Mouse (Mus musculus): ENCODE results near the gene March2.
"Not testable (repeated sequence)": the region's sequence is repeated elsewhere in the genome, so short reads cannot be mapped to it uniquely, and the experiment has no call there.

The March2 gene

DNA sequence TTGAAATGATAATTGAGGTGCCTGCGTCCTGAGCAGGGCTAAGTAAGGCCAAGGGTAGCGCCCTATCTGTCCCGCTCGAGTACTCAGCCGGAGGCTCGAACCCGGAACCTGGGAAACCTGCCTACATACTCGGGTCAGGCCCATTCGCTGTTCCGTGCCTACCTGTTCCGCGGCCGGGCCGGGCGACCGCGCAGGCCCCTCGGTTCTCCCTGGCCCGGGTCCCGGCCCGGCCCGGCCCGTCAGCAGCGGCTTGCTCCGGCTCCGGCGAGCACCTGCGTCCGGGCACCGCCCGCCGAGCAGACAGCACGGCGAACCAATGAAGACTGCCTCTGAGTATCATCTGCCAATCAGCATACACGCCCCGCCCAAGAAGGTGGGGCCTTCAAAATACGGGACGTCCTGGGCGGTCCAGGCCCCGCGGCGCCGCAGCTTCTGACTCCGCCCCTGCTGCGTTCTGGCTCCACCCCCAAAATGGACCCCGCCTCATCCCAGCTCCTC, at the start of gene March2:
Gene March2, minus strand, starts transcription at position 287 of the 498 bp plus-strand sequence.
- DNase-seq (ENCODE audit: low spot score in 2 of 2): peak; percentile 99

DNA sequence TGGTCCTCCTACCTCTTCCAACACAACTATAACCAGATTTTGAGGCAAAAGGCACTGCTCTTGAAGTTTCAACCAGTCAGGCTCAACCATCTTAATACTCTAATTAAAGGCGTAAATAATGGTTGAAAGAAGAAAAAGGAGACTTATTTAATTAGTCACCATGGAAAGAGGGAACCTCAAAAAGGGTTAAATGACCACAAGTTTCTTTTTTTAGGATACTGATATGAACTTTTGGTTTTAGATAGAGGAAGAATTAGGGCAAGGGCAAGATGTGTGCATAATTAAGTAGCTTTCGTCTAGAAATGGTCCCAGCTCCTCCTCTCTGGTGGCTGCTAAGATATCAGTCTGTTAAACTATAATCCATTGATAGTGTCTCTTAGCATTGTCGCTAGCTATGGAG, 47.9 kb upstream of the March2 start:
- DNase-seq (ENCODE audit: low spot score in 2 of 2): no peak

DNA sequence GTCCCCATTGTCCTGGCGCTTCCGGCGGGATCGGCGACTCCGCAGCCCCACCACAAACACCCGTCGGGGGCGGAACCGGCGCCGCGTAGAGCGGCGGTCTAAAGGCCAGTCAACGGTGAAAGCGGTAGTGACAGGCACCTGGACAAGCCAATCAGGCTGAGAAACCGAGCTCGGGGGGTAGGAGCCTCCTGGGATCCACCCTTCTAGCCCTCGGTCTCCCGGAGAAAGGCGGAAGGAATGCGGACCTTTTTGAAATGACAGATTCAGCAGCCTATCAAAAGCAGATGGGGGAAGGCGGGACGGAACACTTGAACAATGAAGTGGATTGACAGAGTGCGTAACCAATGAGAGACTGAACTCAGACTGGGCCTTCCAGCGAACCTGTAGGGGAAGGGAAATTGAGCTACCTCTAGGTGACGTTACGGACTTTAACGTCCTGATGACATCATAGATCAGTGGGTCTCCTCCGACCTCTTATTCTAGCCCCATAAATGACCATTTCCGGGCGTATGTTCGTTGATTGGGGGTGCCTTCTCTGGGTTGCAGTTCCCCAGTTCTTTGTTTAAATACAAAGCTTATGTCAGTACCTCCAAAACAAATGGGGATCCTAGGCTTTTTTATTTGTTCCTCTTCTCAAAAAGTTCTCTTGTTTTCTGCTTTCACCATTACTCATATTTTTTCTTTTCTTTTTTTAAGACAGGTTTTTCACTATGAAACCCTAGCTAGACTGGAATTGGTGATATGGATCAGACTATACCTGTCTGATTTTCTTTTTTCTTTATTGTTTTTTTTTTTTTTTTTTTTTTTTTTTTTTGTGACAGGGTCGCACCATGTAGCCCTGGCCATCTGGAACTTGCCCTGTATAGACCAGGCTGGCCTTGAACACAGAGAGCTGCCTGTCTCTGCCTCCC, 42.0 kb upstream of the March2 start, which contains the start of gene Rab11b:
Gene Rab11b, minus strand, starts transcription at position 276 of the 911 bp plus-strand sequence.
- peak; percentile 99 for DNase-seq (ENCODE audit: low spot score in 2 of 2)

DNA sequence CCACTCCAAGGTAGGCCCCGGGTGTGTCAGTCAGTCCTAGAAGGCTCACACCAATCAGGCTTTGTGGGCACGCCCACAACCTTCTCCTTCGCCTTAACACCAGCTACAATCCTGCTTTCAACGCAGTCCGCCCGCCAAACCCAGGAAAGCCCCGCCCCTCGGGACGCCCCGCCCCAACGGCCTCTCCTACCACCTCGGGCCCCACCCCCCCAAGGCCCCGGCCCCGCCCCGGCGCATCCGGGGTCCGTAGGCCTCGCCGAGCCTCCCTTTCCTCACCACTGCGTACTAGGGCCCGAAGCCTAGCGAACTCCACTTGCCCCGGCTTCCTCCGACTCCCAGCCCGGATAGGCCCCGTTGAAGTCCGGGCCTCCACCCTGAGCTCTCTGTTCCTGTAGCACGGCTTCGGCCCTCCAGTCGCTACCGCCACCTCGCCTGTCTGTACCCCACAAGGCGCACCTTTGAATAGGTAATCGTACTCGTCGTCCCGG, 41.3 kb upstream of the March2 start:
- peak; percentile 99 for DNase-seq (ENCODE audit: low spot score in 2 of 2)

DNA sequence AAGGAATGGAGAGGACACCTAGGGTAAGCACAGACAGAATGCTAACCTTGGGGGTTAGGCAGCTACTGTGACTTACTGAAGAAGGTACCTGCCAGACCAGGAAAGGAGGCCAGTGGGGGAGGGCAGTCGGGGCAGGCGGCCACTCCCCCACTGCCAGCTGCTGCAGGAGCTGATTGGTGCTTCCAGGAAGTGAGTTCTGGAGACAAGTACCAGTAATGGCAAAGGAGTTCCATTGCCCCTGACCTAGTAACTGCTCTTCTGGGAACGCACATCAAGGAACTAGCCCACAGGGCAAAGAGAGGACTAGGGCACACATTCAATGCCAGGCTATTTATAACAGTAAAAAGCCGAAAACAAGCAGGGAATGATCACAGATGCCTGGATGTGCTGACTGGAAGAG, 38.8 kb upstream of the March2 start:
- DNase-seq (ENCODE audit: low spot score in 2 of 2): no peak

DNA sequence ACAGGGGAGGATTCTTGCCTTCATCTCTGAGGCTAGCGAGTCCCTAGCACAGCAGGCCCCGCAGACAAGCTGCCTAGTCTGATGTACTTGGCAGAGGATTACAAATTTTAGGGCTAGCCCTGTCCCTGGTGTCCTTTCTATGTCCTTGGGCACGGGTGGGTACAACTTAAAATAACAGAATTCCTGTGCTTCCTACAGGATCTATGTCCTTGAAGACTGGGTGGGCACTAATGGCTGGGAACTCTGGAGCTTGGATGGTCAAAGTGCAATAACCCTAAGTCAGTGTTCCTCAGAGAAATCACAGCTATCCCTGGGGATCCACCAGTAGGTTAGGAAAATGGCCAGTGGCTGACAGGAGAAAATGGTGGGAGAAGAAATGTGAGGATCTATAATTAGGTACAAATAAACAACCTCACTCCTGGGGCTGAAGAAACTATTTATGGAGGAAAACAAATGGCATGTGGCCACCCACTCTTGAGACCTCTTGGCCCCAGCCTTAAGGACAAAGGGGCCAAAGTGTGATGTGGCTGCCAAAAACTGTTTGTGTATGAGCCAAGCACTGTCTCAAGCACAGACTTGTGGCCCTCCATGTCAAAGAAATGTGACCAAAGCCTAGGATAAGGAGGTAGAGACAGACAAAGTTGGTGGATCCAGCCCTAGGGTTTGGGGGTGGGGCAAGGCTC, 37.8 kb upstream of the March2 start:
- DNase-seq (ENCODE audit: low spot score in 2 of 2): no peak

DNA sequence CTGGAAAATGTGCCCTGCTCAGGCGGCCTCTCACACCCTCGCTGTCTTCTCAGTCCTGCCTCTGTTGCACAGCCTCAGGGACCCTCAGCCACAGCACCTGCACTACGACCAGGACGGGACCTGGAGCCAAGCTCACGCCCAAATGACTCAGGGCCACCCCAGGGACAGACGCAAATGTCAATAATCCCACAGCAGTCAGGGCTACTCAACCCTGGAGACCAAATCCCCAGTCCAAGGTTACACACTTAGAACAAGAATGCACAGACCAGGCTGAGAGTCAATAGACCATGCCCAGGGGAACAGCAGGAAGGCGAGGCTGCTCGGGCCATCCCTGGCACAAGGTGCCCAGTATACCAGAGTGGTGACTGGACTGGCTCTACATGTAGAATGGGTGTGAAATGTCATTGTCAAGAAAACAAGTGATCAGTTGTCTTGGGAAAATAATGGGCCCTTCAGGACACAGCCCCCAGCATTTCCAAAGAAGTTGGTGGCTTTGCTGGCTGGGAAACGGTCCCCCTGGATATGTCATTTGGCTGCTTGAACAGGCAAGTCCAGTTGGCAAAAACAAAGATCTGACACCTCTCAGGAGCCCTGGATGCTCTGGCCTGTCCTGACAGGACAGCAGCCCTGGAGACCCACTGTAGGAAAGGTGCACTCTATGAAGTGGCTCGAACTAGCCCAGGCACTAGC, 37.1 kb upstream of the March2 start:
- DNase-seq (ENCODE audit: low spot score in 2 of 2): no peak

DNA sequence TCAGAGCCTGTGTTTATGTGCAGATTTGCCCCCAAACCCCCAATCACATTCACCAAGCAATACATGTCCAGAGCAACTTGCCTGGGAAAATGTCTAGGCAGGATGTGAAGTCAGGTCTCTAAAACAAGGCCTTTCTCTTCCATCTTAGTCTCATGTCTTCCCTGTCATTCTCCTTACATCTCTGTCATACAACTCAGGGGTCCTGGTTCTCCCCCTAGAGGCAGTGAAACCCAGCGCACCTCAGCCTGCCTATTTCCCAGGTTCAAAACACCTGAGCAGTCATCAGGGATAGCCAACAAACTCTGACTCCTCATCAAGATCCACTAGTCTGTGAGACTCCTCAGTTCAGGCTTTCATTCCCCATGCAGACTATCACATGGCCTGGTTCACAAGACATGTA, 36.2 kb upstream of the March2 start:
- DNase-seq (ENCODE audit: low spot score in 2 of 2): no peak

DNA sequence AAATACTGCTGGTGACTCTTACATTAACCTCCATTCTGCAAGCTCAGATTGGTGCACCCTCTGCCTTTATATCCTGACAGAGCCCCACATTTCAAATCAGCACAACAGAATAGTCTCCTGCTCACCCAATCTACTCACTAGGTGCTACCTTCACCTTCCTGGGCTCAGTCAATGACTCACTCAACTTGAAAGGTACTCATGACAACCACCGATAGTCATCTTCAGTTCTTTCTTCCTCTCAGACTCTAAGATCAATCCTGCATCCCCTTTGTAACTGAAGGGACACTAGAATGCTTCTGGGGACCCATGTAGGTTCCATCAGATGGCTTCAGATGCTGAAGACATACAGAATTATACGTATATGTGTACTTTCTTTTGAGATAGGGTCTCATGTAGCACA, 33.8 kb upstream of the March2 start:
- DNase-seq (ENCODE audit: low spot score in 2 of 2): no peak

DNA sequence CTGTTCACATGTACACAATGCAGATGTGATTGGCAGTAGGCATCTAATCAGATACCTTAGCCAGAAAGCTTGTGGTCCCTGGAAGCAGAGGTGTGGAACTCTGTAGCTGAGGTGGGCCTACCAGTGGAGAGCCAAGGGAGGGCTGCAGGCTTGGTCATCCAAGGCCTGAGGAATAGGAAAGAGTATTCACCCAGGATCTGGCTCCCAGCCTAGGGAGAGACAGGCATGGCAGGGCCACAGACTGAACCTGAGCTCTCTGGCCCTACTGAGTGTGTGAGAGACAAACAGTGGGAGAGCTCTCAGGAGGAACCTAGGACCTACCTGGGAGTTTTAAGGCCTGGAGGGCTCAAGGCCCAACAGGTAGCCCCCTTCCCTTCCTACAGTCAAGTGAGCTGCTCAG, 32.7 kb upstream of the March2 start:
- DNase-seq (ENCODE audit: low spot score in 2 of 2): no peak

DNA sequence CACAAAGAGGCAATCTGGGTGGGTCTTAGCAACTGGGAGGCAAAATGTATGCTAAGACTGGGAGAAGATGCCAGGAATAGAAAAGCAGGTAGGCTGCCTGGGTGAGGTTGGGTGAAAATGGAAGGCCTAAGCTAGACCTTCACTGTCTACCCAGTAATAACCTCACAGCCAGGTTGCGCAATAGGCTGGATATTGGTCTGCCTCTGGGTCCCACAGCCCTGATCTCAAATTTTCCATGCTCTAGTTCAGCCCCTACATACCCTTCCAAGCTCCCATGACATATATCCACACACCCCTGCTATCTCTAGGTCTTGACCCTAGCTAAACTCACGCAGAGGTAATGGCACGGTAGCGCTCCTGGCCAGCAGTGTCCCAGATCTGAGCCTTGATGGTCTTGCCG, 31.0 kb upstream of the March2 start:
- no peak for DNase-seq (ENCODE audit: low spot score in 2 of 2)

DNA sequence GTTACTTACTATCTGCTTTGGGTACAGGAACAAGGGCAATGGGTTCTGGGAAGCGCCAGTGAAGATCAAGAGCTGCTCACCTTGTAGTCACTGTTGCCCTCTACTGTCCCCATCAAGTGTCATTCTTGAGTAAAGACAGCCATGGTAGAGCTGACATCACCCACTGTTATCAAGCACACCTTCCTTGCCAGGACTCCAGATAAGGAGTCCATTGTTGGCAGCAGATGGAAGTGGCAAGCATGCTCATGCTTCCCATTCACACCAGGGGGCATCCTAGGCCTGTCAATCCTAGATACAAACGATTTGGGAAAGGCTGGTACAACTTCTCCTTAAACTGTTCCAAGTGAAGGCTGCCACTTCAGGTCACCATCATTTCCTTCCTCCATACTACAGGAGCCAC, 27.5 kb upstream of the March2 start:
- no peak for DNase-seq (ENCODE audit: low spot score in 2 of 2)

DNA sequence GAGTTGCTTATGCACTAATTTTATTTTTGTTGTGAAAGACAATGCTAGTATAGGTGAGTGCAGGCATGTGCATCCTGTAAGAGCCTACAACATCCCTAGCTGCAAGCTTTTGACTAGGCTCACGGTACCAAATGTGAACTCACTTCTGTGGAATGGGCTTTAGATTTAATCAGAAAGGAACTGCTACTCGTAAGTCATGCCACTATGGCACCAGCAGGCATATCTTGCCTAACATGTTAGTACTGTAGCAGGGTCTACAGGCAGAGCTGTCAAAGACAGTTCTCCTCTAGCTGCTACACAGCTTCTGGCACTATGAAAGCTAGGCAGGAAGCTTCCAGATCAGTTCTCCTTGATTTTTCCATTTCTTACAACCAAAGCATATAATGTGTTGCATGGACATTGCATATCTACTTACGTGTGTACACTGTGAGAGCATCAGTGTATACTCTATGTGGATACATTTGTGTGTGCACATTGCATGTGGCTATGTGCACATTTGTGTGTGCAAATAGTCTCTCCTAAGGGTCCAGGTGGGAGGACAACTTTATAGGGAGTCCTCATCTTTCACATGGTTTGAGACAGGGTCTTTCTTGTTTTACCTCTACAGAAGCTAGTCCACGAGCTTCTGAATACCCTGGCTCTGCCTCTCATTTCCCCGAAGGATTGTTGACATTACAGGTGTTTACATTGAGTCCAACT, 26.4 kb upstream of the March2 start:
- DNase-seq (ENCODE audit: low spot score in 2 of 2): no peak

DNA sequence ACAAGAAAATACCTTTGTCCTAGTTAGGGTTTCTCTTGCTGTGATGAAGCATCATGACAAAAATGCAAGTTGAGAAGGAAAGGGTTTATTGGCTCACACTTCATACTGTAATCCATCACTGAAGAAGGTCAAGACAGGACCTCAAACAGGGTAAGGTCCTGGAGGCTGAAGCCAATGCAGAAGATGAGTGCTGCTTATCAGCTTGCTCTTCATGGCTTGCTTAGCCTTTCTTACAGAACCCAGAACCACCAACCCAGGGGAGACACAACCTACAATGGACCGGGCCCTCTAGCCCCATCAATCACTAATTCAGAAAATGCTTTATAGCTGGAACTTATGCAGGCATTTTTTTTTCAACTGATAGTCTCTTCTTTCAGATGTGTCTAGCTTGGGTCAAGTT, 23.9 kb upstream of the March2 start:
- DNase-seq (ENCODE audit: low spot score in 2 of 2): no peak

DNA sequence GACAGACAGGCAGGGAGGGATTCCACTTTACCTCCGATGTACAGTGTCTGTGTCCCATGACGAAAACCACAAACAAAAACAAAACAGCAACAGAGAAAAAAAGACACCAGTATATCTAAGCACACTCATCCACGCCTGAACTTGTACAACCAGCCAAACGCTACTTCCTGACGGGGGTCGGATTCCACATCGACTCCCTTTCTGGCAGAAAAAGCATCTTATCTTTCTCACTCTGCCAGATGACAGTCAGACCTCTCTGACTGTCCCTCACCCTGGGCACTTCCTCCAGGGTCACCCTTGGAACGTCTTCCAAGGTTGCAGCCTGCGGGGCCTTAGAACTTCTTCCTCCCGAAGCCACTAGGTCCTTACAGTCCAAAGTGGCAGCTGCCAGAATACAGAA, 15.1 kb upstream of the March2 start:
- DNase-seq (ENCODE audit: low spot score in 2 of 2): not testable (repeated sequence)

DNA sequence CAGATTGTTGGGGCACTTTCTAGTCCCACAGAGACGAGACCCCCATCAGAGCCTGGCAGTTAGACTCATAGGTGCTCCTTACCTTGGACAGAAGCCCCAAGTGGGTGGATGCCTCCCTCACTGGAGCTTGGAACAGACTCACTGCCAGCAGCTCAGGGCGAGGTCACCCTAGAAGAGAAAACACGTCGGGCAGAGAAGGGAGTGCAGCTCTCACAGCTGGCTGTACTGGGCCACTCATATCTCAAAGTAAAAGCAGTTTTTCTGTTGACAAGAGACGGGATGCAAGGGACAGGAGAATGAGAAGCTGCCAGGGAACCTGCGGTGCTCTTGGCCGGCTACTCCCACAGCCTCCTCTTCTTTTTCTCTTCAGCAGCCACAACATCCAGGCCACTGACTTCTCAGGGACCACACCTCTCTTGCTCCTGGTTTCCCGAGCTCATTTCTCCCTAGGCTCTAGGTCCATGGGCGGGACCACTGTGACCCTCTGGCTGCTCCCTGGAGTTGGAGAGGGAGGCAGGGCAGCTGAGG, 14.2 kb upstream of the March2 start:
- peak in 1 of 2 experiments; percentile 49 for DNase-seq (ENCODE audit: low spot score in 2 of 2)

DNA sequence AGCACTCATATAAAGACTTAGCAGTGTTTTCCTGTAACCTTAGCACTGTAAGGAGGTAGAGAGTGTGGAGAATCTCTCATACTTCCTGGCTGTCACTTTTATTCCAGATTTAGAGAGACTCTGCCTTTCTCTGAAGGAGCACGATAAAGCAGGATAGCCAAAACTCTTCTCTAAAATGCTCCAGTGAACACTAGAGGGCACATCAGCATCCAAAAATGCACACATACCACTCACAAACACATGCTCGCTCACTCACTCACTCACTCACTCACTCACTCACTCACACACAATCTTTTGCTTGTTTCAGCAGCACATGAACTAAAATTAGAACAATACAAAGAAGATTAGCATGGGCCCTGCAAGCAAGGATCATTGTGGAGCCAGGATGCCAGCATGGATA, 10.7 kb upstream of the March2 start:
- no peak for DNase-seq (ENCODE audit: low spot score in 2 of 2)

DNA sequence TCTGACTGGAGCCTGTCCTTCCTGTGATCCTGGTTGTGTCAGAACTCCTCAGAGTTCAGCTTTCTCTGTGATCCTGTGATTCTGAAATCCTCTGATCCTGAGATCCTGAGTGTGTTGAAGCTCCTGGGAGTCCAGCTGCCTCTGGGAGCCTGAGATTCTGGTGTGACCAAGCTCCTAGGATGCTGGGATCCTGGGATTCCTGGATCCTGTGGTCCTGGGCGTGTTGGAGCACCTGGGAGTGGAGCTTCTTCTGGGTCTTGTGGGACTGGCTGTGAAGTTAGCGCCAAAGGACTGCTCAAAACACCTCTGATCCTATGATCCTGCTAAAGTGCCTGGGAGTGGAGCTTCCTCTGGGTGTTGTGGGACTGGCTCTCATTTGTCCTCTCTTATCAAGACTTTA, 9.9 kb upstream of the March2 start:
- DNase-seq (ENCODE audit: low spot score in 2 of 2): no peak

DNA sequence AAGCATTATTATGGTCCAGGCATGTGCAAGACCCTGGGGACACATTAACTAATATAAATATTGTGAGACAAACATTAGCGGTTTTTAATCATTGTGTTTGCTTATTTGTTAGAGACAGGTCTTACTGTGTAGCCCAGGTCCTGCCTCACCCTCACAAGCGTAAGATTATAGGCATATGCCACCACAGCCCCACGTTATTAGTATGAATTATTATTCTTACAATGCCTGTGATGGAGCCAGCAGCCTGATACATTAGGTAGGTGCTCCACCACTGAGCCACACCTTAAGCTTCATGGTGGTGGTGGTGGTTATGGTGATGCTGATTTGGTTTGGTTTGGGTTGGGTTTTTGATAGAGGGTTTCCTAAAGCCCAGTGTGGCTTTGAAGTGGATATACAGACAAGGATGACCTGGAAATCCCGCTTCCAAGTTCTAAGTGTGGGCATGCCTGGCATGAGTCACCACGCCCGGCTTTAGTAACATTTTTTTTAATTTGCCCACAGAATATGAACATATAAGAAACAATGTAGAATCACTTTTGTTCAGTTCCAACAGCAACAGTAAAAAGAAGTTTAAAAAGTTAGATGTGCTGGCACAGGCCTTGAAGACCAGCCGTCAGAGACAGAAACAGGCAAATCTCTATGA, 1.4 kb upstream of the March2 start:
- DNase-seq (ENCODE audit: low spot score in 2 of 2): no peak

DNA sequence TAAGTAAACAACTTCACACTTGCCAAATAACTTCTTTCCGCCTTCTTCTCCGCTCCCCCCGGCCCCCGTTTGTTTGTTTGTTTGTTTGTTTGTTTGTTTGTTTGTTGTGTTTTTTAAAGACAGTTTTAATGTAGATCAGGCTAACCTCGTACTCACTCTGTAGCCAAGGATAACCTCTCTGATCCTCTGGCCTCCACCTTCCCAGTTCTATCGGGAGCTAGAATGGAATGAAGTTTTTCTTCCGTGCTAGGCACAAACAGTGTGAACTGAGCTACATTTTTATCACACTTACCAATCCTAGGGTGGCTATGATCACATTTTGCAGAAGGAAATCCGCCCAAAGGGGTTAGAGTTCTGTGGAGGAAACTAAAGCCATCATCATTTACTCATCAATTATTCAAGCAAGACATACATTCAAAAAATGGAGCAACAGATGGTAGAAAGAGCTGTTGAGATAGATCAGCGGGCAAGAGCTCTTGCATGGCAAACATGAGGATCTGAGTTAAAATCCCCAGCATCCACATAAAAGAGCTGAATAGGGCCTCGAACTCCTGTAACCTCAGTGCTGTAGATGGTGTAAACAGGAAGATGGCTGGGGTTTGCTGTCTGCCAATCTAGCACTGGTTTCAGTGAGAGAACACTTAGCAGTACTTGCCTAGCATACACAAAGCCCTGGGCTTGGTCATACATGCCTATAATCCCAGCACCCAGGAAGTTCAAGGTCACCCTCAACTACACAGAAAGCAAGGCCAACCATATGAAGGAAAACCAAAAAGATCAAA, 665 bp upstream of the March2 start:
- no peak for DNase-seq (ENCODE audit: low spot score in 2 of 2)

Data from spleen, postnatal 4 days (tissue).